Mouse (Mus musculus): Measurements from ENCODE around the gene Ccn2.

DNA sequence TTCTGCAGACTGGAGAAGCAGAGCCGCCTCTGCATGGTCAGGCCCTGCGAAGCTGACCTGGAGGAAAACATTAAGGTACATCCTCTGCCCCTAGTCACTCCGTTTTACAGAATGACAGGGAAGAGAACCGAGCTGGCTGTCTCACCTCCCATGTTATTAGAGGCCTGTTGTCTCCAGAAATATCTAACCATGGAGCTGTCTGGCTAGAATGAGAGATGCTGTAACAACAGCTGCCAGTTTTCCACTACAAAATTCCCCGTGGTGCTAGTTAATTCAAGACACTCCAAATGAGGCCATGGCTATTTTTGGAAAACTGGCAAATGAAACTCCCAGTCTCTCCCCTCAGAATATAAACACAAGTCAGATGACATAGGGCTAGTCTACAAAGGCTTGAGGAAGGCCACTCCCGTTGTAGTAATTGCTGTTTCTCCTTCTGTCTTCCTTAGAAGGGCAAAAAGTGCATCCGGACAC lies 1.7 kb downstream of the Ccn2 start:
- no peak for TF ChIP-seq POLR2A (IDR thresholded peaks at IDR 0.05; ENCODE audit: control insufficient read depth, low read depth, low read length)
- TF ChIP-seq CTCF (IDR thresholded peaks at IDR 0.05; ENCODE audit: control insufficient read depth, insufficient read depth, insufficient replicate concordance, low read depth, low read length), result no peak
